ENCODE assay signal across 23 mouse cellular contexts in genomic region chr4:155354546-155354945, GRCm38 (mm10). TPM values are rescaled to one million over a fixed set of nuclear protein-coding genes. Genes with fewer than 3 reads are reported as not detected.
DNase-seq lines count a peak whose midpoint lies in the region; TF ChIP-seq lines count a peak whose summit lies in the region.
"Had no signal": no experiment of that assay in that cellular context is flagged by ENCODE, and none has a peak within 500 bp of the region (broad histone marks: within the 10 kb centered on the region; RNA-seq: fewer than 3 reads in every experiment).

No protein-coding gene starts in this region.

- peaks cover 25% of the 10 kb centered on the region for H3K4me1 ChIP-seq in kidney, adult 2 months (ENCODE audit: control insufficient read depth, insufficient read depth, low read length)
- H3K4me1 ChIP-seq: forebrain, embryonic 13.5 days; forebrain, embryonic 15.5 days had no signal

- H3K4me3 ChIP-seq in kidney, adult 2 months (ENCODE audit: insufficient read depth, low read depth, low read length), result no peak overlapping the region
- H3K4me3 ChIP-seq: embryonic facial prominence, embryonic 10.5 days; embryonic facial prominence, embryonic 12.5 days; forebrain, embryonic 13.5 days; forebrain, embryonic 15.5 days had no signal

- no peaks in the 10 kb centered on the region for H3K36me3 ChIP-seq in kidney, adult 2 months (ENCODE audit: control insufficient read depth, insufficient read depth, low read length)
- H3K36me3 ChIP-seq: embryonic facial prominence, embryonic 10.5 days; embryonic facial prominence, embryonic 12.5 days; forebrain, embryonic 15.5 days had no signal

- peak; percentile 78 for DNase-seq in kidney, adult 2 months
- no peak for DNase-seq in kidney, postnatal 10 days
- DNase-seq in kidney, adult 9 months, result peak; percentile 70
- no peak for DNase-seq in kidney, postnatal 4 days
- peak; percentile 21 for DNase-seq in kidney, postnatal 14 days
- peak; percentile 60 to 66 for DNase-seq in kidney, postnatal 25 days
- DNase-seq in layer of hippocampus, adult 9-11 months, result no peak
- DNase-seq in cerebellum, postnatal 25 days, result no peak
- DNase-seq: adrenal gland, adult 2 months; adrenal gland, postnatal 10 days; adrenal gland, postnatal 25 days; cerebellum, adult 11 months; cerebellum, adult 18-20 months; cerebellum, adult 8-10 months; cerebellum, adult 9-11 months; cerebellum, postnatal 14 days had no signal

- 38% methylated on average over 7 of the region's 7 CpGs for WGBS in kidney, adult 2 months

- H3K27me3 ChIP-seq in kidney, adult 2 months (replicated peaks; ENCODE audit: control insufficient read depth, insufficient read depth, low read length), result no peaks in the 10 kb centered on the region

- no peak for TF ChIP-seq CTCF in kidney, adult 2 months (conservative IDR thresholded peaks at IDR 0.05; ENCODE audit: insufficient read depth, insufficient read length, low read depth, low read length)

- no peak overlapping the region; the same call in 1 of the 2 replicates for H3K27ac ChIP-seq in kidney, adult 2 months (ENCODE audit: insufficient read depth, low read depth, low read length)
- H3K27ac ChIP-seq: embryonic facial prominence, embryonic 10.5 days; embryonic facial prominence, embryonic 12.5 days; forebrain, embryonic 13.5 days; forebrain, embryonic 15.5 days had no signal

- no peak for TF ChIP-seq POLR2A in kidney, adult 2 months (IDR thresholded peaks at IDR 0.05; ENCODE audit: low read depth, low read length)

RNA-seq across cellular contexts. Expression of gene Prkcz, which starts 6.6 kb away (rescaled TPM):
- polyA plus RNA-seq in kidney, adult 2 months (2012; rRNA removed), result 80.1 and 84.5 TPM in 2 replicates

RNA-seq across cellular contexts. Expression of gene Gabrd, which starts 43.4 kb away (rescaled TPM):
- polyA plus RNA-seq in kidney, adult 2 months (2012; rRNA removed), result 0.47 and 0.56 TPM in 2 replicates
- polyA plus RNA-seq: C2C12; embryonic facial prominence, embryonic 10.5 days; embryonic facial prominence, embryonic 12.5 days; embryonic facial prominence, embryonic 14.5 days; forebrain, embryonic 11.5 days had no signal

RNA-seq across cellular contexts. Expression of gene Cfap74, which starts 54.4 kb away (rescaled TPM):
- polyA plus RNA-seq in kidney, adult 2 months (2012; rRNA removed), result 0.27 and 0.42 TPM in 2 replicates

Comparison
In these comparisons a context has a peak if more than half of its experiments do, and no peak if none do; other contexts are left out.
1. DNase-seq: peak in kidney, adult 2 months (single experiment), kidney, adult 9 months (single experiment), kidney, postnatal 14 days (single experiment) and kidney, postnatal 25 days (2 of 2); none in kidney, postnatal 10 days (single experiment), kidney, postnatal 4 days (0 of 2), layer of hippocampus, adult 9-11 months (single experiment) and cerebellum, postnatal 25 days (0 of 2).